Mouse (Mus musculus) hindbrain, embryonic 14.5 days (tissue): ENCODE results near the gene Npas4. TPM values are rescaled to one million over a fixed set of nuclear protein-coding genes. Genes with fewer than 3 reads are reported as not detected.
"Not testable (repeated sequence)": the region's sequence is repeated elsewhere in the genome, so short reads cannot be mapped to it uniquely, and the experiment has no call there.

ENCODE experiments used
- ATAC-seq: fragments of 200-750 bp; cut with Nextera tagmentation; 2 replicates; pipeline ENCODE4 v1.8.0; 2017; ENCODE audit warnings: moderate number of reproducible peaks, mild to moderate bottlenecking, moderate TSS enrichment, moderate library complexity; ENCODE audit not compliant: low FRiP score
- DNase-seq: peaks from one replicate; pipeline ENCODE4 v3.0.0-alpha.2; 2015; ENCODE audit warnings: low spot score
- H3K27ac ChIP-seq: fragments of 300-500 bp; sonication (generic); 2 replicates; pipeline ENCODE4 v1.5.1; 2014; ENCODE audit warnings: mild to moderate bottlenecking, moderate library complexity
- H3K27me3 ChIP-seq: fragments of 300-500 bp; sonication (generic); 2 replicates; pipeline ENCODE4 v1.6.1; 2014; ENCODE audit warnings: mild to moderate bottlenecking, low read length, mixed read lengths; ENCODE audit not compliant: control insufficient read depth, insufficient read depth
- H3K36me3 ChIP-seq: fragments of 300-500 bp; sonication (generic); replicated peaks from 2 replicates; pipeline ENCODE4 v1.6.1; 2014; ENCODE audit not compliant: control insufficient read depth, insufficient read depth
- H3K4me1 ChIP-seq: fragments of 300-500 bp; sonication (generic); replicated peaks from 2 replicates; pipeline ENCODE4 v1.6.1; 2014; ENCODE audit warnings: antibody characterized with exemption, low read length, mixed read lengths; ENCODE audit not compliant: control insufficient read depth, insufficient read depth
- H3K4me2 ChIP-seq: fragments of 300-500 bp; sonication (generic); replicated peaks from 2 replicates; pipeline ENCODE4 v1.6.1; 2014; ENCODE audit warnings: mild to moderate bottlenecking, moderate library complexity
- H3K4me3 ChIP-seq: fragments of 300-500 bp; sonication (generic); replicated peaks from 2 replicates; pipeline ENCODE4 v1.5.1; 2014; ENCODE audit warnings: mild to moderate bottlenecking, low read length
- H3K9ac ChIP-seq: fragments of 300-500 bp; sonication (generic); 2 replicates; pipeline ENCODE4 v1.6.1; 2014
- H3K9me3 ChIP-seq: fragments of 300-500 bp; sonication (generic); 2 replicates; pipeline ENCODE4 v1.6.1; 2016; ENCODE audit warnings: low read length; ENCODE audit not compliant: control insufficient read depth
- WGBS: fragments of 180-500 bp; shearing (Covaris S2); extraction: QIAGEN DNeasy Blood & Tissue Kit; methylation state at CpG from one replicate; pipeline ENCODE4 v1.1.7; 2014; 5-methylcytosine and 5-hydroxymethylcytosine counted together
- polyA plus RNA-seq: library from polyadenylated mRNA; unstranded; fragments of >200 nt; fragmentation: Nextera tagmentation; extraction: Ambion mirVana; gene quantifications from 2 replicates; pipeline ENCODE4 v1.2.1, GENCODE M21; 2014

Gene Npas4
- polyA plus RNA-seq, 1 experiment from 2014 or later, result 0.31 TPM

DNA sequence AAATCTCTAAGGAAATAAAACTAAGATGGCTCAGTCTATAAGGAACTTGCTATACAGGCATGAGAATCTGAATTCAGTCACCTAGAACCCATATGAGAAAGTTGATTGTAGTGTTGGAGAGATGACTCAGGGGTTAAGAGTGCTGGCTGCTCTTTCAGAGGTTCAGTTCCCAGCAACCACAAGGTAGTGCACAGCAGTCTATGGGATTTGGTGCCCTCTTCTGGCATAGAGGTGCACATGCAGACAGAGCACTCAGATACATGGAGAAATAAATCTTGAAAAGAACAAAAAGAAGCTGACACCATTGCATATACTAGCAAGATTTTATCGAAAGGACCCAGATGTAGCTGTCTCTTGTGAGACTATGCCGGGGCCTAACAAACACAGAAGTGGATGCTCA, 21.9 kb downstream of the Npas4 start:
- Histone ChIP-seq H3K9me3 (no peaks in the 10 kb centered on the region), H3K4me2 (no peak overlapping the region), H3K4me1 (peaks cover 1% of the 10 kb centered on the region; the same call in 1 of the 2 replicates), H3K4me3 (no peak overlapping the region), H3K36me3 (peaks cover 26% of the 10 kb centered on the region), H3K9ac (no peak overlapping the region), H3K27ac (no peak overlapping the region), H3K27me3 (no peaks in the 10 kb centered on the region)
- ATAC-seq (no peak), DNase-seq (no peak)
- WGBS, result 78% methylated on average over 2 of the region's 2 CpGs

DNA sequence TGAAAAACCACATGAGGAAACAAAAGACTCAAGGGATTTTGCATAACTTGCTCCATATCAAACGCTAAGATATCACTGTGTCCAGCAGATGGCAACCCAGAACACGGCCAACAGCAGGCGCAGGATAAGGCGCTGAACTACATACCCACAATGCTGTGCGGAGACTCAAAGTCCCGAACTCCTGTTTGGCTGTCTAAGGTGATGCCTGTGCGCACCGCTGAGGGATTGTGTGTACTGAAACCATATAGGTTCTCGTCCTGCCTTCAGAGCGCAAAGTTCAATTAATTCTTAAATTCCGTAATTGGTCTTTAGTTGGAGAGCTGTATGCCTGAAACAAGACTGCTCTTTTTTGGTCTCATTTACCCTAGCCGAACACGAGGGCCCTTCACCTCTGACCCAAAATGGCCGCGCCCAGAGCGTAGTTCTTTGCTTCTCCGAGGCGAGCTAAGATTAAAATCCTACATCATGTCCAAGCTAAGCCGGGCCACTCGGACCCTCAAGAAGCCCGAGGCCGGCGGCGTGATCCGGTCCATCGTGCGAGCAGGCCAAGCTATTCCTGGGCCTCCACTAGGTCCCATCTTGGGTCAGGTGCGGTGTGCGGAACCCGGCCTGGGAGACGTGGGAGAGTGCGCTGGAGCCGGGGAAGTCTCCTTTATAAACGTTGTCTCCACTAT, 28.1 kb downstream of the Npas4 start, which contains the start of gene Mrpl11:
TSS of gene Mrpl11 (plus strand) at position 220 of the 674 bp plus-strand sequence.
- DNase-seq (peak; percentile 96), ATAC-seq (peak; percentile 95)
- Histone ChIP-seq H3K4me3 (peak within 1 kb of the TSS; percentile 90), H3K27me3 (no peaks in the 10 kb centered on the region), H3K36me3 (peaks cover 26% of the 10 kb centered on the region), H3K4me2 (peak within 1 kb of the TSS; percentile 77), H3K27ac (peak within 1 kb of the TSS; percentile 88), H3K9me3 (no peaks in the 10 kb centered on the region), H3K9ac (peak within 1 kb of the TSS; percentile 87), H3K4me1 (peaks cover 9% of the 10 kb centered on the region)
- 0% methylated on average over 34 of the region's 34 CpGs for WGBS

DNA sequence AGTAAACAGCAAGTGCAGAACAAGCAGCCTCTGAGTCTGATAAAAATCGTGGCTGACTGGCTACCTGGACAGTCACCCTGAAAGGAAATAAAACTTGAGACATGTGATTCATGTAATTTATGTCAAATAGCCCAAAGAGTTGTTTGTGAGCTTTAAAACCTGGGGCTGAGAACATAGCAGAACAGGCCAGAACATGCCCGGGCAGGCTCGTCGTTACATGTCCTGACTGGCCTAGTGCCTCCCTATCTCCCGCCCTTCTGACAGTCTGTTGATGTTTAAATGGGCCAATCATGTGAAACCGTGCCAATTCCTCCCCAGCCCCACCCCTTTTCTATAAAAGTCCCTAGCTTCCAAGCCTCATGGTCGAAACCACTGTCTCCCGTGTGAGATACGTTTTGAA, 41.5 kb downstream of the Npas4 start:
- H3K9me3 ChIP-seq, result not testable (repeated sequence)

DNA sequence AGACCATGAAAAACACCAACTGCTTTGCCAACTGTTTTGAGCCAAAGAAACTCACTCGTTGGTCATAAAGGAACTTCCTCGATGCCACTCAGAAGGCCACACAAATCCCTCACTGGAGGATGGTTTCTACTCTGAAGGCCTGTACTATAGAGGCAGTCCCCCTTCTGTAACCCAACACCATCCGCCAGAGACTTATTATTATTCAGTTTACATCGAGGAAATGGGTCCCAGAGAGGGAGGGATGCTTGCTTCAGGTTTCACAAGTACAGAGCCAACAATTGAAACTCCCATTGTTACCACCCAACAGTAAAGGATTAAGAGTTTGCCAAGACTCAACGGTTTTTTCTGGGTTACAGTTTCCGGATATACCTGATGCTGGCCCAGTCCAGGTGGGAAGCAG, 44.6 kb downstream of the Npas4 start:
- no peak overlapping the region for H3K4me2 ChIP-seq
- no peak overlapping the region for H3K4me3 ChIP-seq
- peaks cover 8% of the 10 kb centered on the region for H3K4me1 ChIP-seq
- ATAC-seq (no peak), DNase-seq (no peak)
- H3K9me3 ChIP-seq, result no peaks in the 10 kb centered on the region
- whole genome bisulfite sequencing, result 38% methylated on average over 6 of the region's 6 CpGs
- no peak overlapping the region for H3K27ac ChIP-seq
- H3K36me3 ChIP-seq, result no peaks in the 10 kb centered on the region
- H3K9ac ChIP-seq, result no peak overlapping the region
- no peaks in the 10 kb centered on the region for H3K27me3 ChIP-seq

More for the DNA sequence above, 41.5 kb downstream of the Npas4 start:
- not testable (repeated sequence) for ATAC-seq, H3K27me3 ChIP-seq, H3K9ac ChIP-seq, DNase-seq, H3K4me3 ChIP-seq, H3K27ac ChIP-seq, H3K36me3 ChIP-seq, H3K4me1 ChIP-seq, H3K4me2 ChIP-seq
- 86% methylated on average over 9 of the region's 9 CpGs for WGBS

DNA sequence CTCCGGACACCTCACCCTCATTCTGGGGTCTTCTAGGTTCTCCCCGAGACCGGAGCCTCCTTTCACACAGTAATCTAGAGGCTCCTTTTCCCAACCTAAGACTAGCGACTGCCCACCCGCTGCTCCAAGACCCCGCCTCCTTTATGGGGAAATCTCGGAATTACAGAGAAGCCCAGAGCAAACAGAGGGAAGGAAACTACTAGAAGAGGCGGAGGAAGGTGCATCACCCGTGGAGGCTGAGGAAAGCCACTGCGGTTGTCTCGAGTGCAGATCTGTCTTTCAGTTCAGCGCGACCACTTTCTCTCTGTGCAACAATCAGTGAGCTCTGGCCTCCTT, 46.9 kb downstream of the Npas4 start:
- ATAC-seq, result peak; percentile 68; the same call in 1 of the 2 replicates
- Histone ChIP-seq H3K4me1 (peaks cover 8% of the 10 kb centered on the region), H3K9ac (peak overlapping the region; percentile 70), H3K36me3 (no peaks in the 10 kb centered on the region), H3K4me2 (peak overlapping the region; percentile 63), H3K27me3 (no peaks in the 10 kb centered on the region), H3K4me3 (peak overlapping the region; percentile 73), H3K27ac (peak overlapping the region; percentile 76; the same call in 1 of the 2 replicates), H3K9me3 (no peaks in the 10 kb centered on the region)
- DNase-seq, result no peak
- WGBS, result 9% methylated on average over 13 of the region's 13 CpGs

DNA sequence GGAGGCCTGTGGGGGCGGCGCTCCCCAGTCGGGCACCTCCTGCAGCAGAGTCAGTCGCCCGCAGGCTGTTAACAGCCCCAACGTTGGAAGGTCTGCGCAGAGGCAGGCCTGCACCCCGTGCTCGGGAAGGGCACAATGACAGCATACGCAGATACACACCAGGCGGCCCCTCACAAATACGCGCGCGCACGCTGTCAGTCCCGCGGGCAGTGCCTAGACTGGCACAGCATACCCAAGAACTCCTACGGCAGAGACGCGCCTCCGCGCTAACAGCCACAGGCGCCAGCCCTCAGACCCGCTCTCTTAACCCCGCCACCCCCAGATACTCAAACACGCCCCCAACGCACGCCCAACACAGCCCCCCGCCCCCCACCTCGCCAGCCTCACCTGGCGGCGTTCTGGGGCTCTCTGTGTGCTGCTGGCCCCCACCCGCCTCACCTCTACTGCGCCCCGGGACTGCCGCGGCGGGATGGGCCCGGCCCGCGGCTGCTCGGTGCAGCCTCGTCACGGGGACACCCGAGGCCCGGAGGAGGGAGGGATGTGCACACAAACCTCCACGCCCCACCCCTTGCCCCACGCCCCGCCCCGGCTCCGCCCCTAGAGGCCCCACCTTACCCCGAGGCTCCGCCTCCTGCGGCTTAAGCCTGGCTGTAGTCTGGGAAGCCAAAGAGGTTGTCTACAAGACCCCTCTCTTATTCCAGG, 47.4 kb downstream of the Npas4 start, which contains the start of gene Peli3:
TSS of gene Peli3 (minus strand) at position 577 of the 702 bp plus-strand sequence.
- Histone ChIP-seq H3K4me1 (peaks cover 8% of the 10 kb centered on the region), H3K27me3 (no peaks in the 10 kb centered on the region)
- WGBS, result under 1% methylated on average over 48 of the region's 55 CpGs

DNA sequence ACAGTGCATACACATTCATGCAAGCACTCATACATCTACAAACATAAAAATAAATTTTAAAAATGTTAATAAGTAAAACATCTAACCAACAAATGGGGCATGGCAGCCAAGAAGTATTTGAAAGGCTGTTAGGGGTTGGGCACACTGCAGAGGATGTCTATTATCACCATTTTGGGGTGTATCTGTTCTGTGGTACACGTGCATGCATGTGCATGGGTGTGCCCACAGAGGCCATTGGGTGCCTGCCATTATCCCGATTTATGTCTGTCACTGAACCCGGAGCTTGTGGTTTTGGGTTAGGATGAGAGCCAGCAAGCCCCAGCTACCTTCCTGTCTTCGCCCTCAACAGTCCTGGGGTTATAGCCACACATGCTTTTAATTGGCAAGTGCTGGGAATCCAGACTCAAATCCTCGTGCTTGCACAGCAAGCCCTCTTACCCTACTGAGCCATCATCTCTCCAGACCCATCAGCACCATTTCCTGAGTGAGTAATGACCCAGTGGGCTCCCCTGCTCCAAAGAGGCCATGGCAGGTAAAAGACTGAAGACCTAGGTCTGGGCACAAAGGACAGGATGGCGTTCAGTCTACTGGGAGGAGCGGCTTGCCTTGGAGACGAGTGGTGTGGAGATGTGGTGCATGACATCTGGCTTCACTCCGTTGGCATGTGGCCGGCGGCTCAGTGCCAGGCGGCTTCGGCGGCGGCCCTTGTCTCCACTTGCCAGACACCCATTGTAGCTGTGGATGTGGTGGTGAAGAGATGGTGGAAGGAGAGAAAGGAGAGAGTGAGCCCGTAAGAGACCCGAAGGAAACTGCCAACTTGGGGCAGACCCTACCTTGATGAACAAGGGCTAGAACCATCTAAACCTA, 52.4 kb downstream of the Npas4 start:
- Histone ChIP-seq H3K27ac (no peak overlapping the region), H3K9ac (no peak overlapping the region), H3K4me2 (no peak overlapping the region), H3K36me3 (peaks cover 43% of the 10 kb centered on the region), H3K4me3 (no peak overlapping the region), H3K27me3 (no peaks in the 10 kb centered on the region), H3K9me3 (no peaks in the 10 kb centered on the region), H3K4me1 (peaks cover 8% of the 10 kb centered on the region)
- DNase-seq, result no peak
- no peak for ATAC-seq
- WGBS, result 85% methylated on average over 17 of the region's 17 CpGs

More for the DNA sequence above, 47.4 kb downstream of the Npas4 start, which contains the start of gene Peli3:
- Histone ChIP-seq H3K36me3 (peaks cover 3% of the 10 kb centered on the region; the same call in 1 of the 2 replicates), H3K9me3 (no peaks in the 10 kb centered on the region), H3K4me2 (peak within 1 kb of the TSS; percentile 63), H3K27ac (peak within 1 kb of the TSS; percentile 76), H3K9ac (peak within 1 kb of the TSS; percentile 70), H3K4me3 (peak within 1 kb of the TSS; percentile 73)
- peak; percentile 96 for ATAC-seq
- peak; percentile 82 for DNase-seq

DNA sequence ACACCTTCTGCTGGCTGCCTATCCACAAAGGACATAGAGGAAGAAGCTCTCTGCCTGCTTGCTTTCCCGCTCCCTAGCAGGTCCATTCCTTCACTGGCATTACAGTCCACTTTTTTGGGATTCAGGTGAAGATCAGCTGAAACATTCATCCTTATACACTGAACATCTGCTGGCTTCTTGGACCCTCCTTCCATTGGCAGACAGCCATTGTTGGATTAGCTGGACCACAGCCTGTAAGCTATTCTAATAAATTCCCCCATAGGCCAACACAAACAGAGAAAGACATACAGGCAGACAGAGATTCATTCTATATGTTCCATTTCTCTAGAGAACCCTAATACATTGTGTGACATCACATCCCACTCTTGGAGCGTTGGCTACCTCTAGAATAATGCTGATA, 53.2 kb downstream of the Npas4 start:
- no peaks in the 10 kb centered on the region for H3K9me3 ChIP-seq
- H3K27me3 ChIP-seq, result no peaks in the 10 kb centered on the region
- ATAC-seq (no peak), DNase-seq (no peak)
- H3K9ac ChIP-seq, result no peak overlapping the region
- H3K4me1 ChIP-seq, result peaks cover 4% of the 10 kb centered on the region
- WGBS, result 80% methylated on average over 2 of the region's 2 CpGs
- no peak overlapping the region for H3K4me3 ChIP-seq
- H3K27ac ChIP-seq, result no peak overlapping the region
- peaks cover 51% of the 10 kb centered on the region for H3K36me3 ChIP-seq
- no peak overlapping the region for H3K4me2 ChIP-seq
